Mouse (Mus musculus) spleen, adult 18-20 months (tissue): Measurements from ENCODE around the gene Lef1.

Experiments
- DNase-seq, 2 experiments: peaks; one replicate each; pipeline ENCODE4 v3.0.0; 2022; ENCODE audit warnings: mixed read lengths in 2 of 2

Lef1 gene

DNA sequence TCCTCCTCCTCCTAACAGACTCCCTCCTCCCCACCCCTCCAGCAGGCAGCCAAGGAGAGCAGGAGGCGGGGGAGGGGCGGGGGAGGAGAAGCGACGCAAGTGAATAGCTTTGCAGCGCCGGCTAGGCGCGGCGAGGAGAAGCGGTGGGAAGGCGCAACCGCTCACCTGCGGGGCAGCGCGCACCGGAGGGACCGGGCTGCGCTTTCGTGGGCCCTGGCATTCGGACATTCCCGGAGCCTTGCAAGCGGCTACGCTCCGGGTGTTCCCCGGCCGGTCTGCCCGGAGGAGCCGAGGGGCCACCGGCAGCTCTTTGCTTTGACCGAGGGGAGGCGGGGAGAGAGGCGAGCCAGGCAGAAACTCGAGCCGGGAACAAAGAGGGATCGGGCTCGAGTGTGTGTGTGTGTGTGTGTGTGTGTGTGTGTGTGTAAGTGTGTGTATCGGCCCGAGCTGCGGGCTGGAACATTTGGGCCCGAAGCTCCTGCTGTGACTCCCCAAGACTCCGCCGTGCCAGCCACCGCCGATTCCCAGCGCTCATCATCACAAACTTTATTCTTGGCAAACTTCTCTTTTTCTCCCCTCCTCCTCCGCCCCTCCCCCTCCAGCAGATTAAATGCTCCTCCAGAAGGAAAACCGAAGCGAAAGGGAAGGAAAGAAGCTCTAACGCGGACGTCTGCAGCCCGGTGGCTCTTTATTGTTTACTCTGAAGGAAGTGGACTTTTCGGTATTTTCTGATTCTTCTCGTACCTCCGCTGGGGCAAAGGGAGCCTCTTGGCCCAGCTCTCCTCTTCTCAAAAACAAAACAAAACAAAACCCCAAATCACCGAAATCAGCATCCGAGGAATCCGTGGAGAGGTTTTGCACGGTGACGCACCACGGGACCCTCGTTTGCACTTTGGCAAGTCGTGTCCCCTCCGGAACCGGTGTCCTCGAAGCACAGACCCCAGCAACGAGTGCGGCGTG, at the start of gene Lef1:
Lef1 (plus strand) TSS at position 281 of the 960 bp plus-strand sequence.
- DNase-seq: peak; percentile 14 to 41

DNA sequence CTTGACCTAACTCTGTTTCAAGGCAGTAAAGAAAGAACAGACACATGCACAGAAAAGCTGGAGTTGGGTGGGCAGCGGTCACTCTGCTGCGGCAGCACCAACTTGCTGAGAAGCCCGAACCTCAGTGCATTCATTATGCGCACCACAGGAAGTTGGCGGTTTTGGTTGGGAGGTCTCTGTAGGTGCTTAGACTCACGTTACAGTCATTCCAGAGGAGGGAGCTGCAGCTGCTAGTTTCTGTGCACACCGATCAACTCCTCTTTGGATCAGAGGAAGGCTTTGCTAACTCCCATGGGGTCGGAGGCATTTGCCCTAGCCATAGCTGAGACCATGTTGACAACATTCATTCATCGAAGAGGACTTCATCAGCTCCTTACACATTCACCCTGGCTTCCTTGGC, 45.3 kb upstream of the Lef1 start:
- no peak for DNase-seq

DNA sequence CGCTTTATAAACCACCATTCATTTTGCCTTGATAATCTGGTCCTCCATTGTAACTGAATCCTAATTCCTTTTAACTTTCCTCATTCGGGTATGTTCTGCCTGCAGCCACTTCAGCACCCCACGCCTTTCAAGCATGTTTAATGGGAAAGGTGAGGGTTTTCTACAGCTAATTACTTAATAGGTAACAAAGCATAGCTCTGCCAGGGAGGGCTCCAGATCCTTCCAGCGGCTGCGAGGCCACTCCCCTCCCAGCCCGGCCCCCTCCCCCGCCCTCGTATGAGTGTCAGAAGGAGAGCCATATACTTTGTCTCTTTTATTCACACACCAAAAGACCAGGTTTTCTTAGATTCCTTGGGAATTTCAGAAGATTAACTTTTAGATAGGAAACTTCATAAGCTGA, 44.1 kb upstream of the Lef1 start:
- no peak for DNase-seq

DNA sequence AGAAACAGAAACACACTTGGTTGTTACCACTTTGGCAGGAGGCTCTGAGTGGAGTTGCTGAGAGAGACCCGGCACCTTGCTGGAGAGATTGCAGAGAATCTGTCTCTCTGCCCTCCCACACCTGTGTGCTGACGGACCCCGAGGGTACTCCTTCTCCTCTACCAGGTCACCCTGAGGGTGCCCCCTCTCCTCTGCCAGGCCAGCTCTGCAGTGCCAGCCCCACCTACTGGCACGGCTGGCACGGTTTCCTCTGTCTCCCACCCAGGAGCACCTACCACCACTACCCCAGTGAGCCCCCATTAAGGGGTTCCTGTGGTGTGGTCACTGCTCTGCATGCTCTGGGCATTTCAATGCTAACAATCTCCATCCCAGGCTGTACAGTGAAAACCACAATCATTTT, 42.3 kb upstream of the Lef1 start:
- DNase-seq: no peak

DNA sequence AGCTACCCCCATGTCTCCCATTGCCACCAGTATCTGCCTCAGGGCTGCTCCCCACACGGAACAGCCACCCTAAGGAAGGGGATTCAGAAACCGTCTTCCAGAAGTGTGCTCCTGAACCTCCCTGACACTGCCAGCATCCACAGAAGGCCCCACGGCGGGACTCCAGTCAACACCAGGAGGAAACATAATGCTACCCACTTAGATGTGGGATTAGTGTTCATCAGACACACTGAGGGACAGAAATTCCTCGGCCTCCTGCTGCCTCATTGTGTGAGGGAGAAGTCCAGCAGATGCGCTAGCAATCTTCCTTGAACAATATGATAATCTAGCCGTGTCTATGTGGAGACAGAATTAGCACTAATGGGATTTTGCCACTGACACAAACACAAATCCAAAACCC, 40.1 kb upstream of the Lef1 start:
- no peak for DNase-seq

DNA sequence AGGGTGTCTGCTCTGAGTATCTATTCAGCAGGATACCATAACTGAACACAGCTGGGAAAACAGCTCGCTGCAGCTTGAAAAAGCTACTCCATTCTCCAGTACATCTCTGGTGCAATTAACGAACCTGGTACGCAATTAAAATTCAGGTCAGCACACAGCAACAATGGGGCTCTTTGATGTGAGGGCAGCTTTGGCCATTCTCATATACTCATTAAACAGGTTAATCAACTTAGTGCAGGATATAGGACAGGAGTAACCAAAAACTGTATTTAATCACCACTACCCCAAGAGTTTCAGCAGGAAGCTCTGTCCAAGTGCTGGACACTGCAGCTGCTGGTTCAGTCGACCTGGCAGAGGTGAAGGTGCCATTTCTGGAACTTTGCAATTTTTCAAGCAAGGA, 37.6 kb upstream of the Lef1 start:
- no peak for DNase-seq

DNA sequence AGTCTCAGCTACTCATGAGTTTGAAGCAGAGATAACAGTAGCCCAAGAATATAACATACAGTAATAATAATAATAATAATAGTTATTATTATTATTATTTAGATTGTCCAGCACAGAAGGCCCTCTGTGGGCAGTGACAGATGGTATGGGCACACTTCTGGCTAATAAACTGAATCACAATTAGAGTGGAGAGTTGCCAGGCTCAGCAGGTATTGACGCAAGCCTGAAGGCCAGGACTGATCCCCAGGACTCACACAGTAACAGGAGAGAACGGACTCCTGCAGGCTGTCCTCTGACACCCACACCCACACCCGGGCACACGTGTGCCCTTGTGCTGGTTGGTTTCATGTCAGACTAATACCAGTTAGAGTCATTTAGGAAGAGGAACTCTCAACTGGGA, 36.3 kb upstream of the Lef1 start:
- no peak for DNase-seq

DNA sequence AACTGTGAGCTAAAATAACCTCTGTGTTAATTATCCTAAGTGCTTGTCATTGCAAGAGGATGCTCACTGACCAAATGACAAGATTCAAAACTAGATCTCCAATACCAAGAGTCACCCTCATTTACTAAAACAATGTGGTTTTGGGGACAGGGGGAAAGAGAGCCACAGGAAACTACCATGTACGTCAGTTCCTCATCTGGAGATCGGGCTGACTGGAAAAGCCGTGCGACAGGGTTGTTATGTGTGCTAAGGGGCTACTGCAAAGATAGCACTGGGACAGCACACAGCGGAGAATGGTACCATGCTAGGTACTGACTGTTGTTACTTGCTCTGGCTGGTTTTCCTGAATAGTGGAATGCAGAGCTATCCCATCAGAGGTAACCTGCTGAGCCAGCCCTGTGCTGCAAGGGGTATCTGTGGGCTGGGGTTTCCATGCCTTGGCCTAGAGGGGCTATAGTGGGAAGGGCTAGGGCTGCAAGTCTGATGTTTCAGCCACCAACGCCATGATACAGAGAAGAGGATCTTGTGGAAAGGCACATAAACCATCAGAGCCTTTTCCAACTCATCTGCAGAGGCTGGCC, 32.1 kb upstream of the Lef1 start:
- DNase-seq: no peak

DNA sequence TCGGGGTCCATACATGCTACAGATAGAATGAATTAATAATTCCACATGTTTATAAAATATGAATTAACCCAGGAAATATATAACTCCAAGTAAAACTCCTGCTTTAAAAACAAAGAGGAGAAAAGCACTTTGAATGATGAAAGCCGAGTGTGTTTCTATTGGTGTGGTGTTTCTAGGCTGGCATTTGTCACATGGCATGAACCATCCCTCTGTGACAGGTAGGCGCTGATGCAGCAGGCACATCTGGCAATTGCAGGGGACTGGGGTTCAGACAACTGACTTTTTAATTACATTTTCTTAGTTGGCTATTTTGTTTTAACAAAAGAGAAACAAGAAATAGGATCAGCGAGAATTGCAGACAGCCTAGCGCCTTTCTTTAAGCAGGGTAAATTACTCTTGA, 31.6 kb upstream of the Lef1 start:
- no peak for DNase-seq

DNA sequence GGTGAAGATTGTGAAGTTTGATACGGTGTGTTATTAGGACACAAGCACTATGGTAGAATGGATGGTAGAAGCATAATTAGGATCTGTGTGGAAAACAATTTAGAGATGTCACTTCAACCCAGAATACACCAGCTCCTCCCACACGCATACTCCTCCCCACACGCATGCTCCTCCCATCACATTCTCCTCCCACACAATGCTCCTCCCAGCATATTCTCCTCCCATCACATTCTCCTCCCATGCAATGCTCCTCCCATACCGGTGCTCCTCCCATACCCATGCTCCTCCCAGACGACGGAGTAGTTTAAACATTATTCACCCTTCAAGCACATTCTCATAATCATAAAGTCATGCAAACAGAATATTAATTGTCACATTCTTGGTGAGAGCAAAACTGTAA, 26.5 kb upstream of the Lef1 start:
- no peak for DNase-seq

DNA sequence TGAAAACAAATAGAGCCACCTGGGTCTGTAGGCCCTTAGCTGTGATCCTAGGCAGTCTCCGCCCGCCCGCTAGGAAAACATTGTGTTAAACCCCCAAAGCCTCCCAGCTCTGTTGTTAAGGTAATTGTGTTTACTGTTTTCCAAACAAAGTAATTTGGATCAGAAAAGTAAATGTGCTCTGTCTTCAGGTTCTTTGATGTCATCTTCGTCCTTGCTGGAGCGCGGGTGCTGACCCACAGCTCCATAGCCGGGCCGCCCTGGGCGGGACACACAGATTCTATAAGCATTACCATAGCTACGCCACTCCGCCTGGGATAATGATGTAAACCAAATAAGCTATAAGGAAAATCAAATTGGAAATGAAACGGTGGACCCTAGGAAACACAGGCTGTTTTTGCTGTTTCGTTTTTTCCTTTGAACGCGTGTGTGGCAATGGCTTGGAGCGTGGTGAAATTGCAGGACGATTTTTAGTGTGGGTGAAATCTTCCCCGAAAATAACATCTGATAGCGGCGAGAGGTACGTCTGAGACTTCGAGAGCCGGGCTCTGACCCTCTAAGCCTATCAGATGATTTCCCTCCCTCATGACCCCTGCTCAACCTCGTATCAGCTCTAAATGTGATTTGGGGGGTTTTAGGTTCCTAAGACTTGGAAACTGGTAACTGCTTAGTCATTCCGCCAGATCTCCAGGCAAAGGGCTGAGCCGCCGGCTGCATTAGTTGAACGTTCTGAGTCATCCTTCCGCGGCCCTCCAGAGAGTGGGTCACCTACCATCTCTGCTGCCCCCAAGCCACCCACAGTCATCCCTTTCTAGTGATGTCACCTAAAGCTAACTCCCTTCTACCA, 25.3 kb upstream of the Lef1 start:
- no peak for DNase-seq

DNA sequence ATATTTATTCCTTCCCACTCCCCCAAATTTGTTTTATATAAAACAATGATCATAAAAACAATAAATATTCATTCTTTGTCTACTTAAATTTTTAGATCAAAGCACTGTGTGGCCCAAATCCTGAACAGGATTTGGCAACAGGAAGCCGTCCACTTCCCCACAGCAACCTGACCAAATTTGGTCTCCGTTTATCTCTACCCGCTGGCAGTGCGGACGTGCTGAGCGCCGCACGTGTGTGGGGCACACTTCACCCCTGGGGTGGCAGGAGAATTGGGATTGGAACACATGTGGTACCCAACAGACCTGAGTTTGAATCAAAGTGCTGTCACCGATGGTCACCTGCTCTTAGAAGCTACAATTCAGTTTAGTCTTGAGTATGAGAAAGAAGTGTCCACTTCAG, 24.3 kb upstream of the Lef1 start:
- no peak for DNase-seq

DNA sequence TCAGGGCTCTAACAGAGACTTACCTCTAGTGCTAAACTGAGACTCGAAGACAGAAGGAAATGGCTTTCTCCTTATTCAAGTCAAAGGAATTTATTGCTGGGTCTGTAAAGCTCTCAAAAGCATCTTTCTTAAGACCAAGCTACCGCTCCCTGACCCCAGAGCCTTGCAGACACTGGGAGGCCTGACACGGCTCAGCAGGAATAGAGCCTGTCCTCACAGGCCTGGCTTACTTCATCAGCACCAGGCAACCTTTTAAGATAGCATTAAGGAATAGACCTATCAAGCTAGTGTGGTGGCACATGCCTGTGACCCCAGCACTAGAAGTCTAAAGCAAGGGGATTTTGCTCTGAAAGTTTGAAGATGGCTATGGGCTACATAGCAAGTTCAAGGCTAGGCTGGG, 20.6 kb upstream of the Lef1 start:
- no peak for DNase-seq

DNA sequence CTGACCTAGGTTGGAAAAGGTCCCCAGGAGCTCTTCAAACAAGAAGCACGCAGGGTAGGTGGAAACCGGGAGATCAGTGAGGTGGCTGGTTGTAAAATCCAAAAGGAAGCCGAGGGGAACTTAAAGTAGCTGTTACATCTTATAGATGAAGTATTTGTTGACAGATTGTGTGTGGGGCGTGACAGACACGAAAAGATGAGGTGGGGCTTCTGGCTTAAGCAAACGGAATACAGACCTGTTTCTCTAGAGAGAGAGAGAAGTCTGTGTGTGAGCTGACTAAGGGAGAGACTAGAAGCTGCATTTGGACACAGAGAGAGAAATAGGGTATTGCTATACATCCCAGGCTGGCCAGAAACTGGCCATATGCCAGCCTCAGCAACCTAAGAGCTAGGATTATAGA, 18.2 kb upstream of the Lef1 start:
- DNase-seq: no peak

DNA sequence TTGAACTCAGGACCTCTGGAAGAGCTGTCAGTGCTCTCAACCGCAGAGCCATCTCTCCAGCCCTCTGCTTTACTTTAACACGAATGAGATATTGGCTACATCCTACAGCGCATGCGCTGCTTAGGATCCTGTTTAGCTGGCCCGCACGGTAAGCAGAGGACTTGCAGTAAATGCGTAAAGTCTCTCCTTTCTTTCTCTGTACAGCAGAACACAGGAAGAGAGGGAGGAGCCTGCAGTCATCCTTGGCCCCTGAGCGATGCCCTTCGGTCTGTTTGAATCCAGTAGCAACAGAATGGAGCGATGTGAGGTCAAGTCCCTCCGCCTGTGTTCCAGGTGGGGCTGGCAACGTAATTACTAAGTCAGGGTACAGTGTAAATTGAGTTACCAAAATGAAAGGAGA, 16.5 kb upstream of the Lef1 start:
- no peak for DNase-seq

DNA sequence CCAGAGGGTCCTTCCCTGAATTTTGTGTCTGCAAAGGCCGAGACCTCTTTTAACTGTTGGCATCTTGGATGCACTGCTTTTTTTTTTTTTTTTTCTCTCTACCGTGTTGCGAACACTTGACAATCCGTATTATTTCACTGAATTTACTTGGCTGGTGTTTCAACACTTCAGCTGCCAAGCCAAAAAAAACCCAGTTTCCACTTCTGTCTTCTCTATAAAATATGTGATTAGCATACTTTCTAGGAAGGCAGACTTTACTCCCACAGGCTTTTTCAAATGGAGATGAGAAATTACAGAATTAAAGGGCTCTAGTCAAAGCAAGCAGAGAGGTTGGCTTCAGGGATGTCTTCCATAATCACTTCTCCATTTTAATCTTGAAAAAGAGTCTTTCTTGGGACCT, 14.2 kb upstream of the Lef1 start:
- no peak for DNase-seq

DNA sequence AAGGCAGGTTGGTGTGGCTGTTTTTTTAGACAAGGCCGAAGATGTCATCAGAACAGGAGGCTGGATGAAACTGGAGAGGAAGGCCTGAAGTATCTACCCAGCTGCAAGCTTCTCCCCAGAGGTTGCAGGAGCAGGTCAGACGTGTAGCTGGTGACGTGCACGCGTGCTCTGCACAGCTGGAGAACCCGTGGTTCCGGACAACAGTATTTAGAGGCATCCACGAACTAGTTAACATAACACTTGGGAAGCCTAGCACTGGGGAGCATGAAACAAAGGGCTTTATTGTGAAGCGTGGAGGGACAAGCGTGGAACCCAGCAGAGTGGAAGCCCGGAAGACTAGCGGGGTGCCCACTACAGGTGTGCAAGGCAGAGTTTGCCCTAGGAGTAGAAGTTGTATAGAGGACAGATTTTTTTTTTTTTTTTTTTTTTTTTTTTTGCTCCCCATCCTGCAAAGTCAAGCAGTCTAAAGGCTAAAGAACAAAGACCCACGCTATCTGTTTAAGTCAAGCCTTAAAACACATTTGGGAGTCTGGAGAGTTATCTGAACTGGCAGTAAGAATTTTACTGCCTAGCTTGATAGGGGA, 8.0 kb upstream of the Lef1 start:
- no peak for DNase-seq

DNA sequence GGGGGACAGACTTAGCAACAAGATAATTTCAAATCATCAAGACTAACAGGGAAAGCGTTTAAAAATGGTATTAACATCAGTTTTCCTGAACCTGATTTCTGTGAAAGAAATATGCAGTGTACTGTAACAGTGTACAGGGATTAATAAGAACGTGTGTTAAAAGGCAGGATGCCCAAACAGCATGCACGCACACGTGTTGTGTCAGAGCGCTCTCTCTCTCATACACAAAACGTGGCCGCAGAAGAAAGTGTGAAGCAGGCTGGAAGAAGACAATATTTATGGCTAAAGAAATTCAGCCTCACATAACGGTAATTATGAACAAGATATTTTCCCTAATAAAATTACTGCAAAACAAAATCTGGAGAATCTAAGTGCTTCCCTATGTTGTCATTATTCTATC, 4.9 kb upstream of the Lef1 start:
- DNase-seq: no peak

DNA sequence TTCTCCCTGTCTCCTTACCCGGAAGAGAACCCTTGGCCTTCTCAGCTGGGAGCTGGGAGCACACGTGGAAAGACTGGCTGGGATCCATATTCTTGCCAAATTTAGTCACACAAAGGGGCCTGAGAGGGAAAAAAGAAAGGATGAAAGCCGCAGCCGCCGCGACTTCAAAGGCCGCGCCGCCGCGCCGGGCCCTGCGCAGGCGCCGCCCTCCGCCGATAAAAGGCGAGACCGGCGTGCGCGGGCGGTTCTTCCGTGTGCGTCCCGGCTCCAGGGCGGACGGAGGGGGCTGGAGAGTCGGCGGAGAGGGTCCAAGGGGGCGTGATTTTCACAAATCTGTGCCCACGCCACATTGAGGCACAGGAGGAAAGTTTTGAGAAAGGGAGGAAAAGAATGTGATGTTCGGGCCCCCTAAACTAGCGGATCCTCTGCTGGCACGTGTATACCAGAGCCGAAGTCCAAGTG, 4.3 kb upstream of the Lef1 start:
- peak in 1 of 2 experiments; percentile 41 for DNase-seq

DNA sequence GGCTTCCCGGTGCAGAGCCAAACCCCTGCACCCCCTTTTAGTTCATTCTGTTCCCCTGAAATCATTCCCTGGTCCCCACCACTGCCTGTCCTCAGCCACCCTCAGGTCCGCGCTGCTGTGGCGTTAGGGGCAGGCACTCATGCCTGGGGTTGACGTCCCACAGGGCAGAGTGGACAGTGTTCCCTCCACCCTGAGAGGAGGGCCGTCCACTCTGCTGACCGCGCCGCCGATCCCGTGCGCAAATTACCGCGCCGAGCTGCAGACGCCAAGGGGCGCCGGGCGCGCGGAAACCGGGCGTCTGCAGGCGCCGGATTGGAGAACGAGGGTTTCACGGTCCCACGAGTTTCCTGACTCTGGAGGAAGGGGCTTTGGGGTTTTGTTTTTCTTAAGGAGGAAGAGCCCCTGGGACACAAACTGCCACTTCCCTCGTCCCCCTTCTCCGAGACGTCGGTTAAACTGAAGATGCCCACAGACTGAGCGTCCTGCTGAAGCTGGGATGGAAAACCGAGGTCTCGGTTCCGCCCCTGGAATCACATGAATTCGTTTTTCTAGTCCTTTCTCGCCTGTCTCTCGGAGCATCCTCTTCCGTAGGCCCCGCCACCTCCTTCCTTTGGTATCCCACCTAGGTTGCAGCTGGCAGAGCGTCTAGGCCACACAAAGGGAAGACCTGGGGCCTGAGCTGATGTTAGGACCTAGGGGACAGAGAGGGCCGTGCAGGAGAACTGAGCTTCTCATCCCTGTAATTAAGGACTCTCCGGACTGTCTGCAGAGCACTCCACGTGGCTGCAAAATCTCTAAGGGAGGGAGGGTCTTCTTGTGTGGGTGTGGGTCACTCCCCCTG, 3.6 kb upstream of the Lef1 start:
- DNase-seq: peak in 1 of 2 experiments; percentile 18

DNA sequence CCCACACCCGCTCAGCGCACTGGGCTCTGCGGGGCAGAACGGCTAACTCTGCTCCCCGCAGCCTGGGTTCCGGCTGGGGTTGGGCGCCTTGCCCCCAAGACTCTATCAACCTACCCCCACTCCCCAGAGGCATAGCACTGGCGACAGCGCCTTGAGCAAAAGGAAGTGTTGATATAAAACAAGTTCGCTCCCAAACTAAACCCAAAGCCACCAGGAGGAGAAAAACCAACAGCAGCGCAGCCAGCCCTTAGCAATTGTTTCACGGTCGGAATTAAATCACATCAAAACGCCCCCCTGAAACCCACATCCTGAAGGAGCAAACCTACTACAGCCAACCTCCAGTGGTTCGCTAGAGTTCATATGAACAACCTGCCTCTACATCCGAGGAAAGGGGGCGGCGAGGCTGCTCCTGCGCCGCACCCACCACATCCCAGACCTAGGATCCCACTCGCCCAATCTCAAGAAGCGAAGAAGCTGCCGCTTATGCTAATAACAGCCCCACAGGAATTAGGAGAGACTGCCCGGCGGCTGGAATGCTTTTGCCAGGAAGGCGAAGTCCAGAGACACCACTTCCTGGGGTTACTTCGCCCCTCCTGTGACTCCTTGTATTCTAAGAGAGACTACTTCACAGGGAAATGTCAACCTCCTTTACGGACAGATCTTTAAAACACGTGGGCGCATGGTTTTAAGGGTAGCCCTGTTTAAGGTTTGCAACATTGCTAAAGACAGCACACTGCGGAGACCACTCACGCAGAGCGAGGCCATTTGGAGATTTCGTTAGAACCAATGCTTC, 2.8 kb upstream of the Lef1 start:
- peak in 1 of 2 experiments; percentile 13 for DNase-seq
